Mouse (Mus musculus) gastrocnemius, postnatal 14 days (tissue): Measurements from ENCODE around the gene Lpcat1. TPM values are rescaled to one million over a fixed set of nuclear protein-coding genes. Genes with fewer than 3 reads are reported as not detected.

Experiments
- DNase-seq: peaks from one replicate; pipeline ENCODE4 v3.0.0; 2021; ENCODE audit warnings: mixed read lengths
- intact Hi-C: fragments of 180-260 bp; cut with DNase I; formaldehyde crosslinking; loops from one replicate; pipeline ENCODE4 v1.15.1; 2025; ENCODE audit warnings: low total_unique reads
- total RNA-seq, 2 experiments: library from RNA; stranded (reverse); gene quantifications; 2 replicates each; pipeline ENCODE4 v1.2.3; 2021

Lpcat1 gene
- total RNA-seq, 2 experiments from 2014 or later: 6.0 to 7.5 TPM

GRCm38 (mm10) chr13:73445087-73445486, 21.9 kb upstream of the Lpcat1 start:
- intact Hi-C loops: no loop called here
- peak; percentile 38 for DNase-seq

GRCm38 (mm10) chr13:73446076-73446475, 20.9 kb upstream of the Lpcat1 start:
- intact Hi-C loops: no loop called here
- no peak for DNase-seq

- intact Hi-C loops: no loop called here
- no peak for DNase-seq
Measured at GRCm38 (mm10) chr13:73446494-73446893, 20.5 kb upstream of the Lpcat1 start.

- DNase-seq: peak; percentile 63
- intact Hi-C loops: no loop called here
Measured at GRCm38 (mm10) chr13:73446943-73447342, 20.1 kb upstream of the Lpcat1 start.

GRCm38 (mm10) chr13:73447478-73447877, 19.5 kb upstream of the Lpcat1 start:
- intact Hi-C loops: no loop called here

GRCm38 (mm10) chr13:73448201-73448600, 18.8 kb upstream of the Lpcat1 start:
- intact Hi-C loops: no loop called here
- no peak for DNase-seq

More at GRCm38 (mm10) chr13:73447478-73447877, 19.5 kb upstream of the Lpcat1 start:
- no peak for DNase-seq

DNA sequence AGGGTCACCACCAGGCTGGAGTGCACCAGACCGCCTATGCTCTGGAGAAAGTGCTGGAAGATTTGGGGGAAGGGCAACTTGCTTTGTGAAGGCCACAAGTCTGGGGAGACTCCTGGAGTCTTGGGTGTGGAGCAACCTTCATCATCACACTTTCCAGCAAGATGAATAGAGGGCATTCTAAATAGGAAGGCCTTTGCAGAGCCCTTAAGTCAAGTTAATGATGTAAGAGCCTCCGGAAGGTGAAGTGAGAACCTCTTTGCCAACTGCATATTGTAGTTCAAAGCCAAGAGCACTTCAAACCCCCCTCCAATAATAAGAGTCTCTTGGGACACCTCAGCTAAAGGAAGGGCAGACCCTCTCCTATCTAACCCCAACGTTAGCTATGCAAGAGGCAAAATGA, 18.3 kb upstream of the Lpcat1 start:
- no peak for DNase-seq
- intact Hi-C loops: no loop called here

- no peak for DNase-seq
- intact Hi-C loops: no loop called here
Measured at GRCm38 (mm10) chr13:73453503-73454217, 13.3 kb upstream of the Lpcat1 start.

DNA sequence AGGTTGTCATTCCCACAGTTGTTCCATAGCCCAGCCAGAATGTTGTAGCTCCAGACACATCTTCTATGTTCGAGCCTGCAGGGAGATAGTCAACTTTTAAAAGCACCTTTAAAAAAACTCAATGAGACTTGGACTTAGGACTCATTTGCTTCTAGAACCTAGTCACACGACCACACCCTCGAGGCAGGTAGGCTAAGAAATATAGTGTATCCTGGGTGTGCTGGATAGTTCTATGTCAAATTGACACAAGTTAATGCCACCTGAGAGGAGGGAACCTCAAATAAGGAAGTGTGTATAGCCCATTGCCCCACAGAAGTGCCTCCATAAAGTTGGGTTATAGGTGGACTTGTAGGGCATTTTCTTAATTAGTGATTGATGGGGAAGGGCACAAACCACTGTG, 11.7 kb upstream of the Lpcat1 start:
- no peak for DNase-seq
- intact Hi-C loops: no loop called here

DNA sequence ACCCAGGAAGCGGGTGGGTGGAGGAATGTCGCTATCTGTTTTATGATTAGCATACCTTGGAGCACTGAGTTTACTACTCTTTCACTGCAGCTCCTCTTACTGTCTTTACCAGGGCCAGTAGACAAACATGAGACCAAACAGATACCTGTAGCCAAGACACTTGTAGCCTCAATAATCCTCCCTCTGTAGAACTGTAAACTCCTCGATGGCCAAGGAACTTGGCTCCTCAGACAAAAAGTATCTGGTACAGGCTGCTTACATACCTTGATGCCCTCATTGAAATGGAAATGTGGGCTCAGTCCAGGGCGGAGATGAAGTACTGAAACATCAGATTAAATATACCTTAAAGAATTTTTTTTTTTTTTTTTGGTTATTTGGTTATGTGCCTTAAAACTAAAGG, 9.7 kb upstream of the Lpcat1 start:
- no peak for DNase-seq
- intact Hi-C loops: no loop called here

- no peak for DNase-seq
- intact Hi-C loops: no loop called here
Measured at GRCm38 (mm10) chr13:73457741-73458140, 9.3 kb upstream of the Lpcat1 start.

- intact Hi-C loops: no loop called here
Measured at GRCm38 (mm10) chr13:73458719-73459118, 8.3 kb upstream of the Lpcat1 start.

GRCm38 (mm10) chr13:73459189-73459850, 7.7 kb upstream of the Lpcat1 start:
- intact Hi-C loops: no loop called here
- no peak for DNase-seq

More at GRCm38 (mm10) chr13:73458719-73459118, 8.3 kb upstream of the Lpcat1 start:
- no peak for DNase-seq

- DNase-seq: no peak
- intact Hi-C loops: no loop called here
Measured at GRCm38 (mm10) chr13:73461551-73461950, 5.4 kb upstream of the Lpcat1 start.

DNA sequence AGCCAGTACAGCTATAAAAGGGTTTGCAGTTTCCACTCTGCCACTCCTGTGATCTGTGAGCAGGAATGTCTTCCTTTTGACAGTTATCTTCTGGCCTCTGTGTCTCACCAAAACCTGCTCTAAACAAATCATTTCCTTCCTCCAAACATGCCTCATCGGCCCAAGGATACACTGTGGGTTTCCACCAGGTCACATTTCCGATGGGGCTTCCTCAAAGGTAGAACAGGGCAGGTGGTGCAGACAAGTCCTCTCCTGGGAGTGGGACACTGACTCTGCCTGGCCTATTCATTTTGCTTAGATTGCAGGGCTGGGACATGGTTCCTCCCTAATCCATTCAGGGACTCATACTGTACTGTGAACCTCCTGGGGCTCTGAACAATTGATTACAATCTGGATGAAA, 1.8 kb upstream of the Lpcat1 start:
- DNase-seq: no peak
- intact Hi-C loops: loop anchor here (5.0 kb wide), 1 partner anchor 37 kb away; no protein-coding TSS in a partner anchor

- no peak for DNase-seq
- intact Hi-C loops: loop anchor here (5.0 kb wide), 1 partner anchor 36 kb away; no protein-coding TSS in a partner anchor
Measured at GRCm38 (mm10) chr13:73466411-73466810, 586 bp upstream of the Lpcat1 start.

GRCm38 (mm10) chr13:73467421-73468237, 632 bp downstream of the Lpcat1 start:
- intact Hi-C loops: loop anchor here (5.0 kb wide), 1 partner anchor 35 kb away; no protein-coding TSS in a partner anchor
- DNase-seq: peak; percentile 40

DNA sequence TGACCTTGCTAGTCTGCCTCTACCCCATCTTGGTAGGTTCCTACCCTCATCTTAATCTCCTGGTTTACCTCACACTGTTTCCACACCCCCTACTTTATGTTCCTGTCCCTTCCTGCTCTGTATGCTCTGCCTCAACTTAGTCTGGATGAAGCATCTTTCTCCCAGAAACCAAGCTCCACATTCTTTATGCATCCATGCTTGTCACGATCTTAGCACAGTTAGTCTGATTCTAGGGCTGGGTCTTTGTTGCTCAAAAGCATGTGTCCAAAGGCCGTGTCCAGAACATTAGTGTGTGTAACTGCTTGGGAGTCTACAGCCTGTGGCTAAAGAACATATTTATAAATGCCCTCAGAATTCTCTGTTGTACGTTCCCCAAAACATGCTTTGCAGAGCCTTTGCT, 1.8 kb downstream of the Lpcat1 start:
- no peak for DNase-seq
- intact Hi-C loops: loop anchor here (5.0 kb wide), 1 partner anchor 33 kb away; no protein-coding TSS in a partner anchor

DNA sequence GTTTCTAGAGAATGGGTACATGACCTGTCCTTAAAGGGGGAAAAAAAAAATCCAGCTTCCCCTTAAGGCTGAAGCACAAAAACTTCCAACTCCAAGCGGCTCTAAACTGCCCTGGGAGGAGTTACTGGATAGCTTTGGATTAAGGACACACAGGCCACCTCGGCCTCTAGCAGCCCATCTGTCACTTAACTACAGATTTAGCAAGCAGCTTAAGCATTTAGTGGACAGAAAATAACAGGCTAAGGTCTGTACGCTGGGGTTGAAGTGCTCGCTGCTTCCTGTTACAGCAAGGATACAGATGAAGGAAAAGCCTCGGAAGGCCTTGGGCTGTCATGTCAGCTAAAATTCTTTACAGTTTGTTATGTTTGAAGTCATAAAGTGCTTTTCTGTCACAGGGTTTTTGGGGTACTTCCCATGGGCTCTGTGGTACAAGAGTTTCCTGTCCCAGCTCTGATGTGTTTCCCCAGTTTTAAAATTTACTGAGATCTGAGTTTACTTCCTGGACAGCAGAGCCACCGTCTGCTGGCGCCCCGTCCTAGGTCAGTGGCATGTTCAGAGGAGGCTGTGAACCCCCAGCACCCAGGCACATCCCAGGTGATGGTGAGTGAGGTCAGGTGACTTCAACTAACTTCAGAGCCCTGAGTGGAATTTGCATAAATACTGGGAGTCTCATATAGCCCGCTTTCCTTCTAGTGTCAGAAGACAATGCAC, 2.4 kb downstream of the Lpcat1 start:
- intact Hi-C loops: loop anchor here (5.0 kb wide), 1 partner anchor 33 kb away; no protein-coding TSS in a partner anchor
- DNase-seq: no peak
